In genomic region chr16:24469313-24469712, GRCm38 (mm10) we compare ENCODE assay signal across 22 mouse cellular contexts.
A peak's percentile ranks its signal among the peaks of the same experiment; 100 is the strongest.
DNase-seq lines count a peak whose midpoint lies in the region; ATAC-seq and TF ChIP-seq lines count a peak whose summit lies in the region.
"Had no signal": no experiment of that assay in that cellular context is flagged by ENCODE, and none has a peak within 500 bp of the region (broad histone marks: within the 10 kb centered on the region; RNA-seq: fewer than 3 reads in every experiment).

No protein-coding gene starts in this region.

- no peak overlapping the region for H3K4me2 ChIP-seq in heart, embryonic 12.5 days
- H3K4me2 ChIP-seq: embryonic facial prominence, embryonic 15.5 days; forebrain, embryonic 15.5 days; heart, embryonic 11.5 days; limb, embryonic 13.5 days; liver, embryonic 15.5 days had no signal

- no peak for TF ChIP-seq POLR2A in liver, adult 2 months (IDR thresholded peaks at IDR 0.05; ENCODE audit: extremely low read depth, insufficient read depth, low read length)
- TF ChIP-seq POLR2A in small intestine, adult 2 months (IDR thresholded peaks at IDR 0.05; ENCODE audit: low read depth, low read length): no peak

- no peaks in the 10 kb centered on the region for H3K9me3 ChIP-seq in heart, embryonic 12.5 days (replicated peaks)
- H3K9me3 ChIP-seq: embryonic facial prominence, embryonic 15.5 days; forebrain, embryonic 15.5 days; hindbrain, embryonic 10.5 days; limb, embryonic 13.5 days; liver, embryonic 15.5 days had no signal

- DNase-seq in heart, adult 11 months: peak; percentile 63
- peak; percentile 79 for DNase-seq in liver, adult 2 months (ENCODE audit: extremely low read depth, low read depth, low spot score)
- no peak for DNase-seq in liver
- no peak for DNase-seq in adrenal gland, postnatal 4 days (ENCODE audit: low spot score in 2 of 2)
- DNase-seq in left cerebral cortex, adult 9 months (ENCODE audit: low spot score in 2 of 2): no peak
- DNase-seq: adrenal gland, postnatal 25 days; cerebellum, adult 9-11 months; gastrocnemius, postnatal 10 days; heart, postnatal 10 days; lung, postnatal 4 days; midbrain, embryonic 14.5 days; right cerebral cortex, postnatal 14 days had no signal

- no peak overlapping the region for H3K4me3 ChIP-seq in heart, embryonic 12.5 days
- H3K4me3 ChIP-seq in liver, adult 2 months (ENCODE audit: insufficient read depth, low read depth, low read length): no peak overlapping the region
- no peak overlapping the region for H3K4me3 ChIP-seq in small intestine, adult 2 months (ENCODE audit: low read depth, low read length)
- H3K4me3 ChIP-seq: embryonic facial prominence, embryonic 15.5 days; forebrain, embryonic 15.5 days; hindbrain, embryonic 10.5 days; limb, embryonic 13.5 days; liver, embryonic 15.5 days had no signal

- peaks cover 13% of the 10 kb centered on the region; the same call in 1 of the 2 replicates for H3K79me2 ChIP-seq in liver, adult 2 months (ENCODE audit: control insufficient read depth, insufficient read depth, low read length)

- H3K36me3 ChIP-seq in heart, embryonic 12.5 days: peaks cover 18% of the 10 kb centered on the region
- no peaks in the 10 kb centered on the region; the same call in 1 of the 2 replicates for H3K36me3 ChIP-seq in liver, adult 2 months (ENCODE audit: control insufficient read depth, insufficient read depth, low read length)
- peaks cover 5% of the 10 kb centered on the region for H3K36me3 ChIP-seq in small intestine, adult 2 months (ENCODE audit: control insufficient read depth, insufficient read depth, low read length)
- H3K36me3 ChIP-seq: embryonic facial prominence, embryonic 15.5 days; forebrain, embryonic 15.5 days; hindbrain, embryonic 10.5 days; liver, embryonic 15.5 days had no signal

- TF ChIP-seq CTCF in liver, adult 2 months (IDR thresholded peaks at IDR 0.05; ENCODE audit: low read depth, low read length): no peak
- no peak for TF ChIP-seq CTCF in small intestine, adult 2 months (IDR thresholded peaks at IDR 0.05; ENCODE audit: extremely low read depth, insufficient read length, insufficient replicate concordance, low read depth, low read length)

- ATAC-seq in heart, embryonic 12.5 days (ENCODE audit: insufficient number of reproducible peaks, low FRiP score): no peak
- ATAC-seq: forebrain, embryonic 15.5 days; hindbrain, embryonic 16.5 days had no signal

- peaks cover 28% of the 10 kb centered on the region for H3K4me1 ChIP-seq in heart, embryonic 12.5 days (replicated peaks)
- peaks cover 19% of the 10 kb centered on the region for H3K4me1 ChIP-seq in liver, adult 2 months (ENCODE audit: control insufficient read depth, insufficient read depth, low read length)
- peaks cover 33% of the 10 kb centered on the region for H3K4me1 ChIP-seq in small intestine, adult 2 months (ENCODE audit: control insufficient read depth, insufficient read depth, insufficient read length, low read length)
- H3K4me1 ChIP-seq: limb, embryonic 13.5 days; liver, embryonic 15.5 days had no signal

- no peaks in the 10 kb centered on the region for H3K27me3 ChIP-seq in heart, embryonic 12.5 days (replicated peaks)
- no peaks in the 10 kb centered on the region for H3K27me3 ChIP-seq in liver, adult 2 months (ENCODE audit: control insufficient read depth, insufficient read depth, low read length)
- H3K27me3 ChIP-seq in small intestine, adult 2 months (ENCODE audit: control insufficient read depth, insufficient read depth, low read length): no peaks in the 10 kb centered on the region
- H3K27me3 ChIP-seq: embryonic facial prominence, embryonic 15.5 days; forebrain, embryonic 15.5 days; limb, embryonic 13.5 days; liver, embryonic 15.5 days had no signal

- H3K9ac ChIP-seq in heart, embryonic 12.5 days: no peak overlapping the region
- H3K9ac ChIP-seq in liver, adult 2 months (ENCODE audit: low read depth, low read length): no peak overlapping the region
- H3K9ac ChIP-seq: embryonic facial prominence, embryonic 15.5 days; forebrain, embryonic 15.5 days; limb, embryonic 13.5 days; liver, embryonic 15.5 days had no signal

- 57% methylated on average over 3 of the region's 3 CpGs for WGBS in heart, embryonic 12.5 days
- WGBS in liver, adult 2 months: 36% methylated on average over 3 of the region's 3 CpGs
- 19% methylated on average over 3 of the region's 3 CpGs for WGBS in small intestine, adult 2 months

- no peak overlapping the region for H3K27ac ChIP-seq in heart, embryonic 12.5 days (ENCODE audit: poor library complexity, severe bottlenecking)
- H3K27ac ChIP-seq in liver, adult 2 months (replicated peaks; ENCODE audit: insufficient read depth, low read depth, low read length): peak overlapping the region; percentile 17; the same call in 1 of the 2 replicates
- H3K27ac ChIP-seq in small intestine, adult 2 months (ENCODE audit: insufficient read depth, low read depth, low read length): peak overlapping the region; percentile 34; the same call in 1 of the 2 replicates
- H3K27ac ChIP-seq: embryonic facial prominence, embryonic 15.5 days; forebrain, embryonic 15.5 days; hindbrain, embryonic 10.5 days; kidney, postnatal 0 days; limb, embryonic 13.5 days; liver, embryonic 15.5 days had no signal

Comparison
In these comparisons a context has a peak if more than half of its experiments do, and no peak if none do; other contexts are left out.
1. DNase-seq: peak in heart, adult 11 months (single experiment) and liver, adult 2 months (single experiment); none in liver (single experiment), adrenal gland, postnatal 4 days (0 of 2) and left cerebral cortex, adult 9 months (0 of 2).